Mouse (Mus musculus) midbrain, embryonic 12.5 days (tissue): ENCODE results near the gene Soat1. TPM values are rescaled to one million over a fixed set of nuclear protein-coding genes. Genes with fewer than 3 reads are reported as not detected.

Experiments used
- ATAC-seq: fragments of 200-750 bp; cut with Nextera tagmentation; 2 replicates; pipeline ENCODE4 v1.8.0; 2017; ENCODE audit warnings: low read depth, moderate TSS enrichment, moderate library complexity; ENCODE audit not compliant: low FRiP score
- H3K27ac ChIP-seq: fragments of 300-500 bp; sonication (generic); replicated peaks from 2 replicates; pipeline ENCODE4 v1.5.1; 2016; ENCODE audit warnings: mild to moderate bottlenecking
- H3K27me3 ChIP-seq: fragments of 300-500 bp; sonication (generic); 2 replicates; pipeline ENCODE4 v1.6.1; 2016; ENCODE audit warnings: mild to moderate bottlenecking
- H3K36me3 ChIP-seq: fragments of 300-500 bp; sonication (generic); 2 replicates; pipeline ENCODE4 v1.6.1; 2016
- H3K4me1 ChIP-seq: fragments of 300-500 bp; sonication (generic); 2 replicates; pipeline ENCODE4 v1.6.1; 2016
- H3K4me2 ChIP-seq: fragments of 300-500 bp; sonication (generic); replicated peaks from 2 replicates; pipeline ENCODE4 v1.6.1; 2016; ENCODE audit warnings: mild to moderate bottlenecking, moderate library complexity
- H3K4me3 ChIP-seq: fragments of 300-500 bp; sonication (generic); 2 replicates; pipeline ENCODE4 v1.5.1; 2016; ENCODE audit warnings: mild to moderate bottlenecking
- H3K9ac ChIP-seq: fragments of 300-500 bp; sonication (generic); replicated peaks from 2 replicates; pipeline ENCODE4 v1.6.1; 2016; ENCODE audit warnings: mild to moderate bottlenecking, moderate library complexity
- H3K9me3 ChIP-seq: fragments of 300-500 bp; sonication (generic); 2 replicates; pipeline ENCODE4 v1.6.1; 2016; ENCODE audit warnings: mild to moderate bottlenecking
- WGBS: fragments of 180-500 bp; shearing (Covaris S2); methylation state at CpG from one replicate; pipeline ENCODE4 v1.1.7; 2016; 5-methylcytosine and 5-hydroxymethylcytosine counted together
- polyA plus RNA-seq: library from polyadenylated mRNA; unstranded; fragments of >200 nt; fragmentation: Nextera tagmentation; extraction: Ambion mirVana; gene quantifications from 2 replicates; pipeline ENCODE4 v1.2.1, GENCODE M21; 2016

Gene Soat1
- polyA plus RNA-seq, 1 experiment from 2014 or later = 19.3 TPM

GRCm38 (mm10) chr1:156462273-156462991 lies 11.7 kb downstream of the Soat1 start:
- no peaks in the 10 kb centered on the region for H3K27me3 ChIP-seq
- no peak overlapping the region for H3K4me2 ChIP-seq
- H3K4me1 ChIP-seq = no peaks in the 10 kb centered on the region
- H3K9ac ChIP-seq = no peak overlapping the region
- peaks cover 15% of the 10 kb centered on the region for H3K36me3 ChIP-seq
- ATAC-seq = no peak
- 0 out of 2 replicates have a peak, but pooled peaks cover 3% of the 10 kb centered on the region for H3K9me3 ChIP-seq
- H3K4me3 ChIP-seq = no peak overlapping the region
- WGBS = 90% methylated on average over 12 of the region's 12 CpGs
- no peak overlapping the region for H3K27ac ChIP-seq

- no peak overlapping the region for H3K4me2 ChIP-seq
- H3K9ac ChIP-seq = no peak overlapping the region
- no peak overlapping the region for H3K27ac ChIP-seq
- H3K9me3 ChIP-seq = no peaks in the 10 kb centered on the region
- H3K36me3 ChIP-seq = peaks cover 6% of the 10 kb centered on the region; the same call in 1 of the 2 replicates
- no peak overlapping the region for H3K4me3 ChIP-seq
- ATAC-seq = no peak
- WGBS = 88% methylated on average over 6 of the region's 6 CpGs
- no peaks in the 10 kb centered on the region for H3K27me3 ChIP-seq
- H3K4me1 ChIP-seq = no peaks in the 10 kb centered on the region
Measured at GRCm38 (mm10) chr1:156461036-156461435, 13.1 kb downstream of the Soat1 start.

GRCm38 (mm10) chr1:156460216-156460615 lies 13.9 kb downstream of the Soat1 start:
- Histone ChIP-seq H3K4me2 (no peak overlapping the region), H3K27ac (no peak overlapping the region), H3K9me3 (no peaks in the 10 kb centered on the region), H3K9ac (no peak overlapping the region), H3K27me3 (no peaks in the 10 kb centered on the region), H3K36me3 (peaks cover 4% of the 10 kb centered on the region), H3K4me3 (no peak overlapping the region), H3K4me1 (no peaks in the 10 kb centered on the region)
- no peak for ATAC-seq
- WGBS = 92% methylated on average over 4 of the region's 4 CpGs

GRCm38 (mm10) chr1:156459690-156460089 lies 14.4 kb downstream of the Soat1 start:
- no peak overlapping the region for H3K27ac ChIP-seq
- H3K4me3 ChIP-seq = no peak overlapping the region
- H3K9ac ChIP-seq = no peak overlapping the region
- 89% methylated on average over 3 of the region's 3 CpGs for WGBS
- ATAC-seq = no peak
- peaks cover 7% of the 10 kb centered on the region for H3K36me3 ChIP-seq
- H3K27me3 ChIP-seq = no peaks in the 10 kb centered on the region
- no peak overlapping the region for H3K4me2 ChIP-seq
- H3K4me1 ChIP-seq = no peaks in the 10 kb centered on the region
- no peaks in the 10 kb centered on the region for H3K9me3 ChIP-seq

- Histone ChIP-seq H3K4me3 (no peak overlapping the region), H3K4me2 (no peak overlapping the region), H3K9ac (no peak overlapping the region), H3K27ac (no peak overlapping the region), H3K9me3 (no peaks in the 10 kb centered on the region), H3K4me1 (no peaks in the 10 kb centered on the region), H3K36me3 (peaks cover 7% of the 10 kb centered on the region), H3K27me3 (no peaks in the 10 kb centered on the region)
- no peak for ATAC-seq
- WGBS = 86% methylated on average over 8 of the region's 8 CpGs
Measured at GRCm38 (mm10) chr1:156458391-156459060, 15.6 kb downstream of the Soat1 start.

- H3K9me3 ChIP-seq = no peaks in the 10 kb centered on the region
- H3K9ac ChIP-seq = no peak overlapping the region
- H3K36me3 ChIP-seq = peaks cover 7% of the 10 kb centered on the region
- H3K4me2 ChIP-seq = no peak overlapping the region
- no peak for ATAC-seq
- no peak overlapping the region for H3K4me3 ChIP-seq
- WGBS = 92% methylated on average over 2 of the region's 2 CpGs
- 0 out of 2 replicates have a peak, but pooled peaks cover 2% of the 10 kb centered on the region for H3K4me1 ChIP-seq
- no peak overlapping the region for H3K27ac ChIP-seq
- H3K27me3 ChIP-seq = no peaks in the 10 kb centered on the region
Measured at GRCm38 (mm10) chr1:156455005-156455758, 18.9 kb downstream of the Soat1 start.

- Histone ChIP-seq H3K36me3 (peaks cover 7% of the 10 kb centered on the region), H3K4me3 (no peak overlapping the region), H3K9me3 (no peaks in the 10 kb centered on the region), H3K27me3 (no peaks in the 10 kb centered on the region), H3K4me2 (no peak overlapping the region), H3K4me1 (peaks cover 2% of the 10 kb centered on the region; the same call in 1 of the 2 replicates), H3K9ac (no peak overlapping the region), H3K27ac (no peak overlapping the region)
- 71% methylated on average over 7 of the region's 7 CpGs for WGBS
- ATAC-seq = no peak
Measured at GRCm38 (mm10) chr1:156454384-156454783, 19.7 kb downstream of the Soat1 start.

- no peak overlapping the region for H3K27ac ChIP-seq
- H3K4me3 ChIP-seq = no peak overlapping the region
- H3K9ac ChIP-seq = no peak overlapping the region
- H3K36me3 ChIP-seq = peaks cover 7% of the 10 kb centered on the region
- ATAC-seq = no peak
- H3K4me2 ChIP-seq = no peak overlapping the region
- no peaks in the 10 kb centered on the region for H3K27me3 ChIP-seq
- no peaks in the 10 kb centered on the region for H3K9me3 ChIP-seq
- WGBS = 91% methylated on average over 10 of the region's 10 CpGs
- H3K4me1 ChIP-seq = peaks cover 2% of the 10 kb centered on the region; the same call in 1 of the 2 replicates
Measured at GRCm38 (mm10) chr1:156453876-156454275, 20.3 kb downstream of the Soat1 start.

GRCm38 (mm10) chr1:156450478-156450877 lies 23.7 kb downstream of the Soat1 start:
- WGBS = 41% methylated on average over 4 of the region's 4 CpGs
- Histone ChIP-seq H3K9me3 (no peaks in the 10 kb centered on the region), H3K4me3 (no peak overlapping the region), H3K27ac (no peak overlapping the region), H3K4me2 (no peak overlapping the region), H3K4me1 (peaks cover 2% of the 10 kb centered on the region; the same call in 1 of the 2 replicates), H3K36me3 (peaks cover 9% of the 10 kb centered on the region; the same call in 1 of the 2 replicates), H3K27me3 (no peaks in the 10 kb centered on the region), H3K9ac (no peak overlapping the region)
- no peak for ATAC-seq

GRCm38 (mm10) chr1:156449691-156450090 lies 24.4 kb downstream of the Soat1 start:
- Histone ChIP-seq H3K4me2 (no peak overlapping the region), H3K27ac (no peak overlapping the region), H3K27me3 (no peaks in the 10 kb centered on the region), H3K4me3 (no peak overlapping the region), H3K9me3 (no peaks in the 10 kb centered on the region), H3K4me1 (peaks cover 2% of the 10 kb centered on the region; the same call in 1 of the 2 replicates), H3K9ac (no peak overlapping the region), H3K36me3 (0 out of 2 replicates have a peak, but pooled peaks cover 5% of the 10 kb centered on the region)
- 76% methylated on average over 17 of the region's 17 CpGs for WGBS
- ATAC-seq = no peak

- Histone ChIP-seq H3K9ac (no peak overlapping the region), H3K36me3 (0 out of 2 replicates have a peak, but pooled peaks cover 5% of the 10 kb centered on the region), H3K27me3 (no peaks in the 10 kb centered on the region), H3K4me2 (no peak overlapping the region), H3K4me3 (no peak overlapping the region), H3K9me3 (no peaks in the 10 kb centered on the region), H3K4me1 (peaks cover 2% of the 10 kb centered on the region; the same call in 1 of the 2 replicates), H3K27ac (no peak overlapping the region)
- 85% methylated on average over 7 of the region's 7 CpGs for WGBS
- ATAC-seq = no peak
Measured at GRCm38 (mm10) chr1:156449089-156449488, 25.0 kb downstream of the Soat1 start.

GRCm38 (mm10) chr1:156445049-156445448 lies 29.1 kb downstream of the Soat1 start:
- Histone ChIP-seq H3K27ac (no peak overlapping the region), H3K27me3 (no peaks in the 10 kb centered on the region), H3K9me3 (no peaks in the 10 kb centered on the region), H3K4me3 (no peak overlapping the region), H3K4me2 (no peak overlapping the region), H3K4me1 (no peaks in the 10 kb centered on the region; the same call in 1 of the 2 replicates), H3K9ac (no peak overlapping the region), H3K36me3 (peaks cover 26% of the 10 kb centered on the region; the same call in 1 of the 2 replicates)
- ATAC-seq = no peak
- 95% methylated on average over 1 of the region's 1 CpGs for WGBS
